Mouse (Mus musculus): Measurements from ENCODE around the gene Muc16. TPM values are rescaled to one million over a fixed set of nuclear protein-coding genes. Genes with fewer than 3 reads are reported as not detected.

Muc16 gene
- not detected for total RNA-seq (2023)

GRCm38 (mm10) chr9:18674480-18675154 is at the start of gene Muc16:
Gene Muc16, minus strand, starts transcription at chr9:18674530.

GRCm38 (mm10) chr9:18478168-18478567 is 196.2 kb downstream of the Muc16 start, which contains the start of the genes Zfp558 and Mbd3l1:
Gene Zfp558, minus strand, starts transcription at chr9:18478268.
Gene Mbd3l1, plus strand, starts transcription at chr9:18478359.

Other genes starting within 250 kb of the Muc16 start
- not detected for gene Mbd3l2, start 243.9 kb downstream of the Muc16 start, total RNA-seq (2023)
- 1 to 10 TPM in 1 of 2 experiments, under 1 TPM in 1; 0.35 to 2.0 TPM for gene Zfp558, start 196.3 kb downstream of the Muc16 start, total RNA-seq (2023)
- not detected for gene Mbd3l1, start 196.2 kb downstream of the Muc16 start, total RNA-seq (2023)
- not detected for gene Olfr24, start 89.5 kb upstream of the Muc16 start, total RNA-seq (2023)
- gene Olfr828, start 145.0 kb upstream of the Muc16 start, total RNA-seq (2023): not detected
- gene Olfr829, start 180.4 kb upstream of the Muc16 start, total RNA-seq (2023): not detected
- gene Olfr830, start 200.2 kb upstream of the Muc16 start, total RNA-seq (2023): not detected

All from B cell, adult 67 days (primary cell).